Mouse (Mus musculus): ENCODE measurements around the gene Mlec.
"Not testable (repeated sequence)": the region's sequence is repeated elsewhere in the genome, so short reads cannot be mapped to it uniquely, and the experiment has no call there.

Gene Mlec

GRCm38 (mm10) chr5:115124690-115125089 is 33.3 kb downstream of the Mlec start:
- no peak for DNase-seq

- DNase-seq = peak; percentile 62 to 76
Measured at GRCm38 (mm10) chr5:115120978-115121377, 37.0 kb downstream of the Mlec start.

GRCm38 (mm10) chr5:115118961-115119570 is 38.9 kb downstream of the Mlec start, which contains the start of gene Acads:
Acads (minus strand) TSS chr5:115119346.
- peak; percentile 61 to 71 for DNase-seq

GRCm38 (mm10) chr5:115117467-115117866 is 40.5 kb downstream of the Mlec start:
- DNase-seq = no peak

GRCm38 (mm10) chr5:115116426-115116825 is 41.6 kb downstream of the Mlec start:
- DNase-seq = no peak

- no peak for DNase-seq
Measured at GRCm38 (mm10) chr5:115114501-115114900, 43.5 kb downstream of the Mlec start.

- DNase-seq = no peak
Measured at GRCm38 (mm10) chr5:115113244-115113643, 44.7 kb downstream of the Mlec start.

GRCm38 (mm10) chr5:115111156-115111555 is 46.8 kb downstream of the Mlec start:
- peak in 1 of 2 experiments; percentile 54 for DNase-seq

- DNase-seq = not testable (repeated sequence)
Measured at GRCm38 (mm10) chr5:115103253-115103652, 54.7 kb downstream of the Mlec start.

GRCm38 (mm10) chr5:115102231-115102630 is 55.7 kb downstream of the Mlec start:
- no peak for DNase-seq

GRCm38 (mm10) chr5:115100473-115100872 is 57.5 kb downstream of the Mlec start:
- DNase-seq = no peak

- DNase-seq = no peak
Measured at GRCm38 (mm10) chr5:115099991-115100390, 58.0 kb downstream of the Mlec start.

GRCm38 (mm10) chr5:115099530-115099929 is 58.4 kb downstream of the Mlec start:
- DNase-seq = no peak

GRCm38 (mm10) chr5:115098195-115098594 is 59.8 kb downstream of the Mlec start, which contains the start of gene Gm10401:
Gm10401 (minus strand) TSS chr5:115098295.
- no peak for DNase-seq
